ENCODE assay signal across 28 mouse cellular contexts in genomic region chr9:102413631-102414030, GRCm38 (mm10). TPM values are rescaled to one million over a fixed set of nuclear protein-coding genes. Genes with fewer than 3 reads are reported as not detected.
DNase-seq lines count a peak whose midpoint lies in the region; ATAC-seq and TF ChIP-seq lines count a peak whose summit lies in the region.
"Had no signal": no experiment of that assay in that cellular context is flagged by ENCODE, and none has a peak within 500 bp of the region (broad histone marks: within the 10 kb centered on the region; RNA-seq: fewer than 3 reads in every experiment).

No protein-coding gene starts in this region.

- H3K4me1 ChIP-seq in liver, adult 2 months (ENCODE audit: control insufficient read depth, insufficient read depth, low read length): no peaks in the 10 kb centered on the region
- H3K4me1 ChIP-seq in liver, embryonic 11.5 days (replicated peaks; ENCODE audit: control insufficient read depth, insufficient read depth, low read length): no peaks in the 10 kb centered on the region
- no peaks in the 10 kb centered on the region for H3K4me1 ChIP-seq in forebrain, embryonic 10.5 days
- no peaks in the 10 kb centered on the region for H3K4me1 ChIP-seq in kidney, embryonic 14.5 days (ENCODE audit: control insufficient read depth, insufficient read depth, low read length)
- H3K4me1 ChIP-seq: embryonic facial prominence, embryonic 12.5 days; hindbrain, embryonic 13.5 days; megakaryocyte, embryonic 14.5 days; midbrain, embryonic 15.5 days; neural tube, embryonic 15.5 days had no signal

- DNase-seq in gastrocnemius, adult 2 months: no peak
- DNase-seq in gastrocnemius, postnatal 36 days: no peak
- DNase-seq in liver, adult 2 months (ENCODE audit: extremely low read depth, low read depth, low spot score): no peak
- no peak for DNase-seq in liver, embryonic 11.5 days (ENCODE audit: low spot score)
- DNase-seq in ES-CJ7 (ENCODE audit: low read depth, low spot score): peak; percentile 44
- no peak for DNase-seq in brain, embryonic 14.5 days (ENCODE audit: low read depth)
- no peak for DNase-seq in forebrain, embryonic 10.5 days (ENCODE audit: extremely low spot score, low spot score)
- DNase-seq: adrenal gland, postnatal 14 days; cerebellum, adult 11 months; cerebellum, postnatal 10 days; gastrocnemius, postnatal 14 days; heart, postnatal 10 days; kidney, adult 18-20 months; kidney, postnatal 14 days; layer of hippocampus, adult 9-11 months; right cerebral cortex, postnatal 14 days; spleen, adult 18-20 months; thymus, postnatal 14 days had no signal

- H3K79me2 ChIP-seq in liver, adult 2 months (ENCODE audit: control insufficient read depth, insufficient read depth, low read length): no peaks in the 10 kb centered on the region

- H3K27me3 ChIP-seq in liver, adult 2 months (ENCODE audit: control insufficient read depth, insufficient read depth, low read length): no peaks in the 10 kb centered on the region
- H3K27me3 ChIP-seq in liver, embryonic 11.5 days (replicated peaks; ENCODE audit: control insufficient read depth, insufficient read depth, low read length): no peaks in the 10 kb centered on the region
- peaks cover 13% of the 10 kb centered on the region for H3K27me3 ChIP-seq in forebrain, embryonic 10.5 days (ENCODE audit: poor library complexity, severe bottlenecking)
- H3K27me3 ChIP-seq in kidney, embryonic 14.5 days (ENCODE audit: control insufficient read depth, insufficient read depth, low read length): no peaks in the 10 kb centered on the region
- H3K27me3 ChIP-seq: embryonic facial prominence, embryonic 12.5 days; megakaryocyte, embryonic 14.5 days; midbrain, embryonic 15.5 days; neural tube, embryonic 15.5 days had no signal

- WGBS in liver, adult 2 months: 74% methylated on average over 2 of the region's 2 CpGs
- 48% methylated on average over 2 of the region's 2 CpGs for WGBS in liver, embryonic 11.5 days
- WGBS in forebrain, embryonic 10.5 days: 67% methylated on average over 2 of the region's 2 CpGs
- 67% methylated on average over 2 of the region's 2 CpGs for WGBS in kidney, embryonic 14.5 days

- no peak overlapping the region for H3K9ac ChIP-seq in liver, adult 2 months (ENCODE audit: low read depth, low read length)
- no peak overlapping the region for H3K9ac ChIP-seq in liver, embryonic 11.5 days (ENCODE audit: low read depth, low read length)
- no peak overlapping the region for H3K9ac ChIP-seq in kidney, embryonic 14.5 days (ENCODE audit: low read depth, low read length)
- H3K9ac ChIP-seq: embryonic facial prominence, embryonic 12.5 days; hindbrain, embryonic 13.5 days; midbrain, embryonic 15.5 days; neural tube, embryonic 15.5 days had no signal

- no peak for ATAC-seq in liver, embryonic 11.5 days (replicated peaks; ENCODE audit: low FRiP score)
- no peak for ATAC-seq in kidney, embryonic 14.5 days (ENCODE audit: low FRiP score, low TSS enrichment)
- ATAC-seq: activated CD4-positive, CD25-positive, alpha-beta regulatory T cell, adult 4 months; forebrain, embryonic 14.5 days; midbrain, embryonic 15.5 days had no signal

- no peaks in the 10 kb centered on the region for H3K9me3 ChIP-seq in liver, embryonic 11.5 days (ENCODE audit: control insufficient read depth, low read length)
- peaks cover 10% of the 10 kb centered on the region; the same call in 1 of the 2 replicates for H3K9me3 ChIP-seq in forebrain, embryonic 10.5 days
- H3K9me3 ChIP-seq in kidney, embryonic 14.5 days (ENCODE audit: control insufficient read depth, low read length): no peaks in the 10 kb centered on the region
- H3K9me3 ChIP-seq: embryonic facial prominence, embryonic 12.5 days; neural tube, embryonic 15.5 days had no signal

- intact Hi-C loops in gastrocnemius, adult 2 months (cut with DNase I): no loop called here
- intact Hi-C loops in gastrocnemius, postnatal 36 days (cut with DNase I): loop anchor here (5.0 kb wide), 1 partner anchor 84 kb away; no protein-coding TSS in a partner anchor

- no peak overlapping the region for H3K4me2 ChIP-seq in liver, embryonic 11.5 days
- no peak overlapping the region for H3K4me2 ChIP-seq in kidney, embryonic 14.5 days (replicated peaks; ENCODE audit: low read depth, low read length)
- H3K4me2 ChIP-seq: embryonic facial prominence, embryonic 12.5 days; heart, embryonic 11.5 days; hindbrain, embryonic 13.5 days; midbrain, embryonic 15.5 days; neural tube, embryonic 15.5 days had no signal

- TF ChIP-seq POLR2A in liver, adult 2 months (IDR thresholded peaks at IDR 0.05; ENCODE audit: extremely low read depth, insufficient read depth, low read length): no peak
- no peak for TF ChIP-seq POLR2A in brain, embryonic 14.5 days (IDR thresholded peaks at IDR 0.05; ENCODE audit: borderline replicate concordance, extremely low read depth, insufficient read depth, insufficient read length, poor library complexity, severe bottlenecking)

- H3K36me3 ChIP-seq in liver, adult 2 months (ENCODE audit: control insufficient read depth, insufficient read depth, low read length): no peaks in the 10 kb centered on the region
- H3K36me3 ChIP-seq in liver, embryonic 11.5 days (ENCODE audit: control insufficient read depth, insufficient read depth, low read length): no peaks in the 10 kb centered on the region
- no peaks in the 10 kb centered on the region for H3K36me3 ChIP-seq in forebrain, embryonic 10.5 days (replicated peaks)
- no peaks in the 10 kb centered on the region for H3K36me3 ChIP-seq in kidney, embryonic 14.5 days (ENCODE audit: control insufficient read depth, insufficient read depth, low read length)
- H3K36me3 ChIP-seq: embryonic facial prominence, embryonic 12.5 days; hindbrain, embryonic 13.5 days; midbrain, embryonic 15.5 days; neural tube, embryonic 15.5 days had no signal

- H3K4me3 ChIP-seq in gastrocnemius, adult 2 months: no peak overlapping the region
- H3K4me3 ChIP-seq in liver, adult 2 months (ENCODE audit: insufficient read depth, low read depth, low read length): no peak overlapping the region
- no peak overlapping the region for H3K4me3 ChIP-seq in liver, embryonic 11.5 days (ENCODE audit: low read depth, low read length)
- H3K4me3 ChIP-seq in forebrain, embryonic 10.5 days: no peak overlapping the region
- H3K4me3 ChIP-seq in kidney, embryonic 14.5 days (ENCODE audit: low read length): no peak overlapping the region
- H3K4me3 ChIP-seq: embryonic facial prominence, embryonic 12.5 days; erythroblast, embryonic 14.5 days; hindbrain, embryonic 13.5 days; midbrain, embryonic 15.5 days; neural tube, embryonic 15.5 days had no signal

- H3K27ac ChIP-seq in gastrocnemius, adult 2 months: no peak overlapping the region; the same call in 1 of the 2 replicates
- no peak overlapping the region for H3K27ac ChIP-seq in liver, adult 2 months (replicated peaks; ENCODE audit: insufficient read depth, low read depth, low read length)
- H3K27ac ChIP-seq in liver, embryonic 11.5 days (ENCODE audit: low read depth, low read length): no peak overlapping the region
- no peak overlapping the region for H3K27ac ChIP-seq in forebrain, embryonic 10.5 days
- H3K27ac ChIP-seq in kidney, embryonic 14.5 days (ENCODE audit: low read depth, low read length): no peak overlapping the region
- H3K27ac ChIP-seq: embryonic facial prominence, embryonic 12.5 days; hindbrain, embryonic 13.5 days; midbrain, embryonic 15.5 days; neural tube, embryonic 15.5 days had no signal

- peak; percentile 49 for TF ChIP-seq CTCF in gastrocnemius, adult 2 months (IDR thresholded peaks at IDR 0.05)
- TF ChIP-seq CTCF in liver, adult 2 months (IDR thresholded peaks at IDR 0.05; ENCODE audit: low read depth, low read length): peak; percentile 24; the same call in 1 of the 2 replicates
- TF ChIP-seq CTCF in brain, embryonic 14.5 days (IDR thresholded peaks at IDR 0.05; ENCODE audit: borderline replicate concordance, extremely low read depth, insufficient read depth, insufficient read length): peak; percentile 21; the same call in 1 of the 2 replicates

RNA-seq across cellular contexts. Expression of gene Ephb1, which starts 59.1 kb away (rescaled TPM):
- total RNA-seq in gastrocnemius, adult 2 months (2021): 1 to 10 TPM in 1 of 2 experiments, under 1 TPM in 1; 0.48 to 1.0 TPM
- 1 to 10 TPM in 1 of 2 experiments, under 1 TPM in 1; 0.59 to 1.4 TPM for total RNA-seq in gastrocnemius, postnatal 36 days (2021)
- under 0.01 and 0.07 TPM in 2 replicates for total RNA-seq in liver, adult 2 months (2014; rRNA removed)
- 0.05 and 0.11 TPM in 2 replicates for polyA plus RNA-seq in liver, adult 2 months (2012; rRNA removed)
- 0.69 and 0.70 TPM in 2 replicates for polyA plus RNA-seq in liver, embryonic 11.5 days (2014; fragmentation: Nextera tagmentation; extraction: Ambion mirVana)
- 45.8 and 85.2 TPM in 2 replicates for polyA plus RNA-seq in brain, embryonic 14.5 days (2012; rRNA removed)
- 9.1 and 11.0 TPM in 2 replicates for polyA plus RNA-seq in forebrain, embryonic 10.5 days (2016; fragmentation: Nextera tagmentation; extraction: Ambion mirVana)
- polyA plus RNA-seq in kidney, embryonic 14.5 days (2014; fragmentation: Nextera tagmentation; extraction: Ambion mirVana): 3.8 and 4.9 TPM in 2 replicates
- polyA plus RNA-seq: activated CD4-positive, CD25-positive, alpha-beta regulatory T cell, adult 4 months; erythroblast, embryonic 14.5 days had no signal
